Mouse (Mus musculus) heart, postnatal 0 days (tissue): ENCODE results near the gene Shf.

Source experiments
- CTCF ChIP-seq: IDR thresholded peaks from 2 replicates; pipeline ENCODE4 v1.5.1; 2016; ENCODE audit warnings: antibody characterized with exemption, control low read depth, low read depth
- EP300 ChIP-seq: IDR thresholded peaks from 2 replicates; pipeline ENCODE4 v1.6.1; 2016; ENCODE audit warnings: antibody characterized with exemption, low read depth

GRCm38 (mm10) chr2:122368995-122369739, at the start of gene Shf:
- TF ChIP-seq CTCF (no peak), EP300 (no peak)
